Mouse (Mus musculus): ENCODE results near the gene Dgkg.

The Dgkg gene

DNA sequence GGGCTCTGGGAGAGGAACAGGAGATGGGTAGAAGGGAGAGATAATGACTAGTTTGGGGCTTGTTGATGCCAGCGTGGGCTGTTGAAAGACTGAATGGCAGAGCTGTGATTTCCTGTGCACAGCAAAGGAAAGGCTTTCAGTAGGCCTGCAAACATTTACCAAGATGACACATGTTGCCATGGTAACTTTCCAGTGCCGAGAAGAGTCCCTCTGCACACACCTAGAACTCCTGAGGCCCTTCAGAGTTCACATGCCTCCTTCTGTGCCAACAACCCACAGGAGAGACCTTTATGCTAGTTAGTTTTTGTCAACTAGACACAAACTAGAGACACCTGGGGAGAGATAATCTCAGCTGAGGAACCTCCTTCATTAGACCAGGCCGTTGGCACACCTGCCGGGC, 163.6 kb downstream of the Dgkg start:
- DNase-seq = no peak

DNA sequence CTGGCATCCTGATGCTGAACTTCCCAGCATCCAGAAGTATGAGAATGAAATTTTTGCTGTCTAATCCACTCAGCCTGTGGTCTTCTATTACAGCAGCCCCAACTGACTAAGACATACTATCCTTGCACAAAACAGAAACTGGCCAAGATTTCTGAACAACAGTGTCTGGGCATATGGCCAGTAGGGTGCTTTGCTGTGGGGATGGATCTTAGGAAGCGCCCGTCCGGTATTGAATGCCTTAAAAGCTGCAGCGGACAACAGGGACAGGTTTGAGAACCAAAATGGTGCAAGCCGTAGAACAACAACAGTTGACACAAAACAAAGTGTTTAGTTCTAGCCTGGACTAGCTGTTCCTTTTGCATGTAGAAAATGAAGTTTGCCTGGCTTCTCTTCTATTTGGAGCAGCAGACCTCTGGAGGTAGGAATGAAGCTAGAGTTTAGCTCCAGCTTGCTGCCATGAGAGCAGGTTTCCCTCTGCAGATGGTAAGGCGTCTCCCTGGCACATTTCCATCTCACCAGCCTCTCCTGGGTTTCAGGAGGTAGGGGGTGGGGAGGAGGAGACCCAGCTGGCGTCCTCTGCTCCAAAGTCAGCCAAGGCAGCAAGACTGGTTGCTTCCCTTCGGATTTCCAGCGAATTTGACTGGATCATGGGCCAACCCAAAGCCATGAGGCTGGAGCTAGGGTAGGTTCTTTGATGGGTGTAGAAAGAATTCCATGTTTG, 165.4 kb downstream of the Dgkg start:
- DNase-seq = no peak

DNA sequence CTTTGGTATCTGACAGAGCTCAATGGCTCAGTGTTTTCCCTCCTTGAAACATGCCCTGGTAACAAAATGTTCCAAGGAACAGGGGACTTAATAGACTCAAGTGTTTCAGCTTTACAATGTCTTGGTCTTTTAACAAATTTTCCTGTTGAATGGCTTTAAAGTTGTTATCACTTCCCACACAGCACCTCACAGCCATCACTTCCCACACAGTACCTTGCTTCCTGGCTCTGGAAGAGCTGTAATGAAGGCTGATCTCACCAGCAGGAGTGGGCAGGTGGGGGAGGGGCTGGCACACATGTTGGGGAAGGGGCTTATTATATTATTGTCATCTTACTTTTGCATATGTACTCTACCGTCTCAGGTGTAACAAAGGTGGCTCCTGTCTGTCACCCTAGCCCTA, 173.1 kb downstream of the Dgkg start:
- no peak for DNase-seq

DNA sequence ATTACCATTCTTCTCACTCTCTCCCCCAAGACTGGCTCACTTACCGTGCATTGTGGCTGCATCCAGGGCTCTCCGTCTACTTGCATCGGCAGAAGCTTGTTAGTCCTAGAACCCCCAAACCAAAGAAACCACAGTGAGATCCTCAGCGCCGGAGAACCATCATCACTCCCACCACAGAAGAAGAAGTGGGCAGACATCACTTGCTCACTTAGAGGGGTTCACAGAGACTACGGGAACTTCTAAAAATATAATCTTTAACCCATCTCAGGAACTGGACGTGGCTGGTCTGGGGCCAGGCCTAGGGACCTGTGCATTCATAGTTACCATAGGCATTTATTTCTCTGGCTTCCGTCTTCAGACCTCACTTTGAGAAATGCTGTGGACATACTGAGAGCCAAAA, 177.7 kb downstream of the Dgkg start:
- no peak for DNase-seq

DNA sequence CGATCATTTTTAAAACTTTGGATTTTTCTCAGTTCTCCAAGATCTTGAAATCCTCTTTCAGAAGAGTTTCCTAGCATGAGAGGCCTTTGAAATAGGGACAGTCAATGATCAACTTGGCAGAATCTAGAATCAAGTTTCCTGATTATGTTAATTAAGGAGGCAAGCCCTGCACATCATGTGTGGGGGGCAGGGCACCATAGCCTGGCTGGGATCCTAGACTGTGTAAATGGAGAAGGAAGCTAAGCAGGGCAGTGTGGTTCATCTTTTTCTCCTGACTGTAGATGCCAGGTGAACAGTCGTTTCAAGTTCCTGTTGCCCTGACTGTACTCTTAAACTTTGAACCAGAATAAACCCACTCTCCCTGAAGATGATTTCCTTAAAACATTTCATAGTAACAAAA, 185.3 kb downstream of the Dgkg start:
- DNase-seq = no peak

DNA sequence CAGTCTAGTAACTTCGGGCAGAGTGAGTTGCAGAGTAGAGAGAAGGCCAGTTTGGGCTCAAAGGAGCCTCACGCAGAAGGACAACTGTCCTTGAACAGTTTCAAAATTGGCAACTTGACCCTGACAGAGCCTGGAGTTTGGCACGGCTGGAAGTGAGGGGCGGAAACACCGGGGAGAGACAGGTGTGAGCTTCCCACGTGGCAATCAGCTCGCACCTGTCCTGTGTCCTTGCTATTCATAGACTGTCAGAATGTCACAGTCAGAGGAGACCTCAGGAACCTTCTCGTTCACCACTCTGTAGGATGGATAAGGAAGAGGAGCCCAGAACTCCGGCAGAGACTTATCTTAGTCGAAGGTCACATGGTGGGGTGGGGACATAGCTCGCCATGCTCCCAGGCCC, 187.6 kb downstream of the Dgkg start:
- DNase-seq = no peak

DNA sequence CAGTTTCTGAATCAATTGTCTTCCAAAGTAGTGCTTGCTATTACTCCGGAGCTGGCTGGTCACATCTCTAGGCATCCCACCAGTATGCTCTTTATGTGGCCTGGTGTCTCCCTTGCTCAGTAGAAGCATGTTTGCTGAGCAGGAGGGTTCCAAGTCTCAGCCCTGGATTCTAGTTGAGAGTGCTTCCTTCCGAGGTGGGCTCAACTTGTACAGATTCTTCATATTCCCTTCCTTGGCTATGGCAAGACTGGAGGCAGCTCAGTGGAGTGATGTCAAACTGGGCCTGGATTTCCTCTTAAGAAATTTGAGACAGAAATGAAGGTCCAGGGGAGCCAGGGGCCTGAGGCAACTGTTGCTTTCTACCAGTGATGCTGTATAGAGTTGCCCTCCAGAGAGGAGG, 189.9 kb downstream of the Dgkg start:
- no peak for DNase-seq

DNA sequence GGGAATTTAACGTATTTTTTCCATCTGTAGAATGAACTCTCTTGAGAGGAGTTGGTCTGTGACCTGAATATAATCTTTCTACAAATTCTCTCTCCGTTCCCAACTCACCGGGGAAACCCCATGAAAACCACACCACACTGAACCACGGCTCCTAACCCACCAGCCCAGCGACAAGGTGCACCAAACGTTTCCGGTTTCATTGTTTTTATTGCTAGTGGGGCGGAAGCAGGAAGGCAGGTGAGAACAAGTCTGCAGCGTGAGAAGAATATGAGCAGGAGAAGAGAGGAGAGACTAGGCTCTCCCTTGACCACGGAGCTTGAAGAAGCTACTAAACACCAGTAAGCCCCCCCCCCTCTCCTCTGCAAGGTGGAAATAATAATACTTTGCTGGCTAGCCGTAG, 190.6 kb downstream of the Dgkg start:
- no peak for DNase-seq

DNA sequence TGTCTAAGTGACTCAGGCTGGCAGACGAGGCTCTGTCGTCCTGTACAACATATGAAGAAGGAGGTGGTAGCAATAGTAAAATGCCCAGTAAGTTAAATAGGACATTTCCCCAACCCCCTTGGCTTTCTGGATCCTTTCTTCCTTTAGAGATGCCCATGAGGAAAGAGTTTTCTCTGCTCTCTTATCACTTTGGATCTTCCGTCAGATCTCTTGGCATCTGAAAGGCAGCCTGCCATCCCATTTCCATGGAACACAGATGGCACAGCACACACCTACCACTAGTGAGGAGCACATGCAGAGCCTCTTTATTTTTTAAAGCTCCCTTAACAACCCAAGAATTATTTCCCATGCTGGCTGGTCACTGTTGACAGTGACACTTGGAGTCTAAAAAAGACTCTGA, 194.8 kb downstream of the Dgkg start:
- no peak for DNase-seq

DNA sequence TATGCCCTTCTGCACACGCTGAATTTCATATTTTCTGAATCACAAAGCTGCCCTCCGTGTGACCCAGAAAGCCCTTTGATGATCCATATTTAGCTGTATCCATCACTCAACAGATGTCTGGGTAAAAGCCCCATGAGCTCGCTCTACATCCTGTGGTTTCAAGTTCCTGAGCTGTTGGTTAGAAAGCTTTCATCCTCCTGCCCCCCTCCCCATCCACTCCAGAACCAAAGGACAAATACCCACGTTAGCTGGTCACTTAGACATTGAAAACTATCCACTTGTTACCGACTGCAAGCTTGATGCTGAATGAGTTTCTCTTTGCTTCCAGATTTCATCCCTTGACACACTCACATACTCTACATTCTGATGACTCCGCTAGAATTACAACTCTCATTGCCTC, 195.3 kb downstream of the Dgkg start:
- no peak for DNase-seq

DNA sequence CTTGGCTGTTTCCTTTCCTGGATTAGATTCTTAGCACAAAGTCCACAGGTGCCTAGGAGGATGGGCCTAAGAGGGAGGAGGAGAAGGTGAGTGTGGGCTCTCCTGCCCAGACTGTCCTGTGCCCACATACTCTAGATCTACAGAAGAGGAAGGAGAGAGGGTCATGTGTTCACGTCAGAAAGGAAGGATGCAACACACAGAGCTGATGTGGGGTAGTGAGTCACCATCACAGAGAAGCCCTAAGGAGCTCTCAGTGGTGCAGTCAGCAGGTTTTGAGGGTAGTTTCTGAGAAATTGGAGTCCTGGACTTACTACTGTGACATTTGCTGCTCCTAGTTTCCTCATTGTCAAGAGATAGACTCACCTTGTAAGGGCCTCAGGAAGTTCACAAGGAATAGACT, 196.1 kb downstream of the Dgkg start:
- DNase-seq = no peak

DNA sequence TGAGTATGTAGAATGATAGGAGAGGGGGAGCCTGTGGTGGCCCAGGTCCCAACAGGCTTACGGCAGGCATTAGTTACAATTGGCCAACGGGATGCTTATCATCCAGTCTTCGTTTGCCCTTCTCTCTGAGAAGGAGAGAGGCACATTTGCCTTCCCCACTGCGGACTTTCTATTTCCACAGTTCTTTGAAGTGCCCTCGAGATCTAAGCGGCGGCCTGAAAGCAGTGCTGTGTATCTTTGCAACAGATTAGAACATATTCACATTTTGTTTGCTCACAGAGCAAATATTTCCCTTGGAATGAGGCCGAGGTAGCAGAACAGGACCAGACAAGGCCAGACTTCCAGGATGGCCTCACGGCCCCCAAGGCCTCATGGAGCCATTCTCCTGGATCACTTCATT, 204.9 kb downstream of the Dgkg start:
- no peak for DNase-seq

DNA sequence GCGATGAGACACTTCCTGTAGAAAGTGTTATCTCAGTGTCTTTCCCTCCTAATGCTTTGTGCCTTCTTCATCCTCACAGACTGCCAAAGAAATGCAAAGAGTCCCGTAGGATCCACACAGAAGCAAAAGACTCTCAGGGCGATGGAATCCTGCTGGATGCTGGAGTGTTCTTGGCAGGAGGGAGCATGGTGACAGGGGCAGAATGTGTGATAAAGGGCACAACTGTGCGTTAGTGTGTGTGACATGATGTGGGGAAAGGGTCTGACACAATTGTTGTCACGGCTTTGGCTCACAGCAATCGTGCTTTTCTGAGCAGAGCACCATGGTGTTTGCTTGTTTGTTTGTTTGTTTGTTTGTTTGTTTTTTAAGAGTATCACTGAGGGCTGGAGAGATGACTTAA, 208.9 kb downstream of the Dgkg start:
- DNase-seq = no peak

DNA sequence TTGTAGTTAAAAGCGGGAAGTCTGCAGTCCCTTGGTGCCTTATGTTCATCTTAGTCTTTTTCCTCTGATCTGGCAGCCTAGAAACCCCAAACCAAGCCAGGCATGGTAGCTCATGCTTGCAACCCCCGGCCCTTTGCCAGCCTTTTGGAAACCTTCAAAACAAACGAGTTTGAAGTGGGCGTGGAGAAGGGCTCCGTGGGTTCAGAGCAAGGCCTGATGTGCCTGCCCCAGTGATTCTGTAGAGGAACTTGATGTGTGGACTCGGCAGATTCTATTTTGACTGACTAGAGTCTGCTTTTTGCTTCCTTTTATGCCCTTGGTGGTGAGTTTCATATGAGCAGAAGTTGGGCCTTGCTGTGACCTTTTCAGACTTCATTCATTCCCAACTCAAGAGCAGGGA, 212.2 kb downstream of the Dgkg start:
- no peak for DNase-seq

DNA sequence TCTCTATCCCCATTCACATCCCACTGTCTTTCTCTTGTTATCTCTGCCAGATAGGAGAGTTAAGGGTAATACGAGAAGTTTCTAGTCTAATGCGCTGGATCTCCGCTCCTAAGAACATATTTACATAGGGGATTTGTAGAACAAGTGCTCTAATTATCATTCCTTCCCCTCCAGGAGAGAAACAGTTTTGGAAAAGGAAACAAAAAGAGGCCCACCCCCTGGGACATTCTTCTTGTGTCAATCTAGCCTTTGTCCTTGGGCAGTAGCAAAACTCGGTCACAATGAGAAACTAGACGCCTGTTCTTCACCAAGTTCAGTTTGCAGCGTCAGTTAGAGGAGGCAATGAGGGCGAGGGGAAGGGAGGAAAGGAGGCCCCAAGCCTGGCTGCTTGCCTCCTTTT, 214.8 kb downstream of the Dgkg start:
- DNase-seq = peak; percentile 81

DNA sequence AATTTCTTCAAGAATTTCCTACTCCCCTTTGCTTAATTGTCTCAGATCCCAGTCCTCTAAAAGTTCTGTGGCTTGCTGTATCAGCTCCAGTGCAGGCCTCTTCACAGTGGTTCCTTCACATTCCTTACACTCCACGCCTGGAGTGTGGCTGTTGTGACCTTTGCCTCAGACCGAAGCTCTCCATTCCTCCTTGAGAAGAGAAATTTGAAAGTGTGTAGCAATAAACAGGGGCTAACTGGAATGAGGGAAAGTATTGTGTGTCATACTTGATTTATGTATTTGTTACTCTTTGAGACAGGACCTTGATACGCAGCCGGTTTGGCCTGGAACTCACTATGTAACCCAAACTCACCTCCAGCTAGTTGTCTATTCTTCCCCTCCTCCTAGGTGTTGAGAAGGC, 215.7 kb downstream of the Dgkg start:
- DNase-seq = no peak

DNA sequence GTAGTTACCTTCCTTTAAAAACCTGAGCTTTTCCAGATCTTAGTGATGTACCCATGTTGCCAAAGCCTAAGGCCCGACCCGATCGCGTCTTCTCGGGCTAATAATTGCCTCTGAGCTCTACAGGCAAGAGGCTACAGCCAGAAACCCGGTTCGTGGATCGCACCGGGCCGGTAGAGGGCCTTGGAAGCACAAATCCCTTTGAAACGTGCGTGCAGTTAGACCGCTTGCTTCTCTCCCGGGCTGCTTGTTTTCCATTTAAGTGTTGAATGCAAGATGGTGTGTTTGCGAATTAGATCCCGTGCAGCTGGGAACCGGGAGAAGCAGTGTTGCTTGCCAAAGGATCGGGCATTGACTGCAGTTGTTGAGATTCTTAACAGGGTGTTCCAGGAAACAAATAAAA, 216.8 kb downstream of the Dgkg start:
- DNase-seq = peak; percentile 70

DNA sequence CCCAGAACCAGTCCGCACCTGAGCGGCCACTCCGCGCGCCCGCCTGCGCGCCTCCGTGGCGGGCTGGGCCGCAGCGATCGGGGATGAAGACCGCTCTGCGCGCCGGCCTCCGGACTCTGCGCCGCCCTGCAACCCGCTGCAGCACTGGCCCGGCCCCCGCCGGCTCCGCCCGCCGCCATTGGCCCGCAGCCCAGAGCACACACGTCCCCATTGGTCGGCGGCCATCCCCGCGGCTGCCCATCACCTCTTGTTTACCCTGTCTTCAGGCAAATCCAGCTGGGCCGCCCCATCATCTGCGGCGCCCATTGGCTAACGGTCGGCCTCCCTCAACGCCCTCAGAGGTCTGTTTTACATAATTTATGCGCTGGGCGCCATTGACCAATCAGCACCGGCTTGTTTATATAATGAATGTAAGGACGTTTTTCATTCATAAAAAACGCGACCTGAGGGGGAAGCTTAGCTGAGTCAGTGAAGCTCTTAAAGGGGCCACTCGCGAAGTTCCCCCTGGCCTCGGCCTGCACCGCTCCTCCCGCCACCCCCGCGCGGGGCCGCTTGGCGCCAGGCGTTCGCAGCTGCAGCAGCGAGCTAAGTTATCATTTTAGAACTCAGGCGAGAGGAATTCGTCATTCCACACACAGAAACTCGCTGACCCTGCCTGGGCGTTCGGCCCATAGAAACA, 217.4 kb downstream of the Dgkg start, which contains the start of gene Etv5:
Etv5 (minus strand) TSS at position 221 of the 679 bp plus-strand sequence.
- peak; percentile 100 for DNase-seq

DNA sequence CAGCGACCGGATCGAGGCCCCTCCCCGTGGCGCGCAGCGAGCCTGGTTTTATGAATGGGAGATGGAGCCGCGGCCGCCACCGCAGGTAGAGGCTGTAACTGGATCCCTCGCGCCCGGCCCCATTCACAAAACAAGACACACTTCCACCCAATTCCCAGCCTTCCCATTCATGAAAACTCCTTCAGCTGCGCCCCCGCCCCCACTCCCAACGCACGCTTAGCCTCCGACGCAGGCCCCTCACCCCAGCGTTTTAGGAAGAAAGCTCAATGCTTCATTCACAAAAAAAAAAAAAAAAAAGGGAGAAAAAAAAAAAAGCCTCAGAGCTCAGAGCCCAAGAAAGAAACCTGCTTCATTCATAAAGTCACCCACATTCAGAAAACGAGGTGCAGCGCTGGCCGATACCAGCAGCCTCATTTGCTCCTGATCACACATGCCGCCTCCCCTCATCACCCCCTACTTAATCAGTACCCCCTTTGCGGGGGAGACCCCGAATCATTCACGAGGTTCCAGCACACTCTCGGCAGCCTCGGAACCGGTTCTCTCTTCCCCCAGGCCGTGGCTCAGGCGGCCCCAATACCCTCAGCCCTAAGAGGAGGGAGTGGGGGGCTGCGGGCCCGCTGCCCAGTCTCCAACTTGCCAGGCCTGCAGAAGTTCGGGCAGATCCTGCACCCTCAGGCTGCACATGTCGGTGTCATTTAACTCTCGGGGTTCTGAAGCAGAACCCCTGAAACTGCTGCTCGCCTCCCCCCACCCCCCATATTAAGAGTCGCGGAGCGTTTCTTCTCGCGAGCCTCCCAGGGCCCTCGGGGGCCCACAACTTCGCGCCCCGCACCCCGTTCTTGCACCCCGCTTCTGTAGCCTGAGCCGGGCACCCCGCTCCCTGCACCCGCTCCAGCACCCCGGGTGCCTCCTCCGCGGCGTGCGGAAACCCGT, 218.3 kb downstream of the Dgkg start:
- DNase-seq = peak; percentile 91

DNA sequence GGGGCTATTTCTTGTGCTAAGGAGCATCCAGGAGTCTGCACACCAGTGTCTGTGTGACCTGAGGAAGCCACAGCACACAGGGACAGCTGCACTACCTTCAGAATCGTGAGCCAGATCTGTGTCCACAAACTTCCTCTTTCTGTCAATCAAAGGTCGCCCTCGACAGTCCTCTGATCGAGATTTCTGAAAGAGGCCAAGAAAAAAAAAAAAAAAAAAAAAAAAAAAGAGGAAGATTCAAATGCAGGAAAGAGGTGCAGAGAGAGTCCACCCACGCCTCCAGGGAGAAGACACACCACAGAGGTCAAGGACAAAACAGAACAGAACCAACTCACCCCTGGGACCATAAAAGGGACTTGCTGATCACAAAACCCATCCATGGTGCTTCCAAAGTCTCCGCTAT, 220.9 kb downstream of the Dgkg start:
- DNase-seq = no peak

DNA sequence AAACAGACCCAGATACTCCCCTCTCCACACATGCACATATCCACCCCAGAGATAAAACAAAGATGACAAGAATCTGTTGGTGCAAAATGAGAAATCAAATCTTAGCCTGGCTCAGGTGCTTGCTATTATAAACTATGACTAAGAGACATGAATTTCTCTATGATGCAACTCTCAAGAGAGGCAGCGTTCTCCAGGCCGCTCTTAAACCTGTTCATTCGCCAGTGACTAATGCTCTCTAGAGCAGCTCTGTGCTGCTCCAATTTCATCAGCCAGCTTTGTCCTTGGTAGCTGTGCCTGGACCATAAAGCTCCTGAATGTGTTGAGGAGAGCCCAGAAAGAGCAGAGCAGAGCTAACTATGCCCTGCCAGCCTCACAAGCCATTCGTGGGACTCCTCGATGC, 222.5 kb downstream of the Dgkg start:
- DNase-seq = peak; percentile 45

DNA sequence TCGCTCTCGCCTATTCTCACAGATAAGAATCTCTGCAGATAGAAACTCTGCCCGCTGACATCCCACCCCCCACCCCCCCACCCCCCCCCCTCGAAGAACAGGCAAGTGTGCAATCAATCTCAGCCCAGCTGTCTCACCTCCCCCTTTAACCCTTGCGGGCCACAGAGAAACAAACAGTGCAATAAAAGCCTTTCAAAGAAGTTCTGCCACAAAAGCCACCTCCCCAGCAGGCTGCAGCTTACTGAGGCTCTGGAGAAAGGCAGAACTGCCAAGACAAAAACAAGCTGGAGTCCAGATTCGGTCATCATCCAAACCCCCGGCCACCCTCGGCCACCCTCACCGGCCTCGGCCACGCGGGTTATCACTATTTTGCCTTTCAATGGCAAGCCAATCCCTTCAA, 223.1 kb downstream of the Dgkg start:
- DNase-seq = no peak

DNA sequence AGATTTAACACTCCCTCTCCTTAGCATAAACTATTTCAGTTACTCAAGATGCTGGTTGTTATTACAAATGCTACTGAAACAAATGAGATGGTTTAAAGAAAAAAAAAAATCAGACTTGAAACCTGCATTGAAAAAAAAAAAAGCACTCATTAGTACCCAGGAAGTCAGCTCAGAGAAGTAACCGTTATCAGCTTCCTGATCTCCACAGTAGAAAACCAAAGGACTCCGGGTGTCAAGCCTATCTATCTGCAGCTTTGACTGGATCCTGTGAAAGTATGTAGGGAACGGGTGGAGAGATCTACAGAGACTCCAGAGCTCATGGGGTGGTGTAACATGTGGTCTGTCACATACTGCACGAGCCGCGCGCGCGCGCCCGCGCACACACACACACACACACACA, 225.2 kb downstream of the Dgkg start:
- no peak for DNase-seq

DNA sequence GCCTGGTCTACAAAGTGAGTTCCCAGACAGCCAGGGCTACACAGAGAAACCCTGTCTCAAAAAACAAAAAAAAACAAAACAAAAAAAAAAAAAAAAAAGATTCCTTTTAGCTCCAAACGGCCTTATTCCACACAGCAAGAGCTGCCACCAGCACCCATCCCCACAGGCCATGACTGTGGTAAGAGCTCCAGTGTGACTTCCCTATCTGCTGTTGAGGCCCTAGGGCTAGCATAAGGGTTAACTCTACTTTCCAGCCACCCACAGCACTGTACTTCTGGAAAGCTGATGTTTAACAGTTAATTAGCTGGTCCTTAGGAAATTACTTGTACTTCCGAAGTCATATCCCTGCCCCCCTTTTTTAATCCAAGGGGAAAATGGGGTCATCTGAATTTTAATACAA, 225.7 kb downstream of the Dgkg start:
- DNase-seq = no peak

Data from retina, postnatal 1 day (tissue).